Mouse (Mus musculus) c-Kit-negative CD71-positive TER-119-positive erythroid progenitor cells, embryonic 14.5 days (primary cell): ENCODE measurements at regions not wholly inside any gene's neighbourhood (a gene's known extent, or its start where the extent isn't known, plus 50 kb on each side); places are given as distances from the start of the nearest gene placed in this dataset.
"Not testable (repeated sequence)": the region's sequence is repeated elsewhere in the genome, so short reads cannot be mapped to it uniquely, and the experiment has no call there.

Source experiments
- DNase-seq: peaks from one replicate; pipeline ENCODE4 v3.0.0-alpha.2; 2013; ENCODE audit warnings: low read depth, low spot score

GRCm38 (mm10) chr13:31050160-31050788, 76.3 kb downstream of the Gm5447 start:
- no peak for DNase-seq

GRCm38 (mm10) chr13:31051586-31051985, 77.6 kb downstream of the Gm5447 start:
- not testable (repeated sequence) for DNase-seq

GRCm38 (mm10) chr13:31054356-31054755, 80.4 kb downstream of the Gm5447 start:
- no peak for DNase-seq

GRCm38 (mm10) chr13:31055376-31056083, 81.5 kb downstream of the Gm5447 start:
- DNase-seq, result no peak

GRCm38 (mm10) chr13:31056154-31056871, 82.3 kb downstream of the Gm5447 start:
- DNase-seq, result no peak

GRCm38 (mm10) chr13:31060916-31061431, 87.0 kb downstream of the Gm5447 start:
- no peak for DNase-seq

- DNase-seq, result no peak
Observed at GRCm38 (mm10) chr13:31068343-31068742, 94.3 kb downstream of the Gm5447 start.

GRCm38 (mm10) chr13:31076541-31076940, 102.5 kb downstream of the Gm5447 start:
- DNase-seq, result no peak

- DNase-seq, result no peak
Observed at GRCm38 (mm10) chr13:31078751-31079150, 104.7 kb downstream of the Gm5447 start.

GRCm38 (mm10) chr13:31080215-31080614, 106.2 kb downstream of the Gm5447 start:
- no peak for DNase-seq

- DNase-seq, result peak; percentile 31
Observed at GRCm38 (mm10) chr13:31082448-31083140, 108.6 kb downstream of the Gm5447 start.

GRCm38 (mm10) chr13:31101051-31101450, 127.0 kb downstream of the Gm5447 start:
- no peak for DNase-seq

GRCm38 (mm10) chr13:31107434-31107833, 133.4 kb downstream of the Gm5447 start:
- DNase-seq, result no peak

- no peak for DNase-seq
Observed at GRCm38 (mm10) chr13:31109231-31109630, 135.2 kb downstream of the Gm5447 start.

GRCm38 (mm10) chr13:31122689-31123088, 148.7 kb downstream of the Gm5447 start:
- no peak for DNase-seq

- DNase-seq, result no peak
Observed at GRCm38 (mm10) chr13:31124547-31125216, 150.7 kb downstream of the Gm5447 start.

GRCm38 (mm10) chr13:31132501-31132900, 158.5 kb downstream of the Gm5447 start:
- DNase-seq, result no peak

GRCm38 (mm10) chr13:31139686-31140085, 165.7 kb downstream of the Gm5447 start:
- DNase-seq, result no peak

GRCm38 (mm10) chr13:31147323-31147722, 173.3 kb downstream of the Gm5447 start:
- DNase-seq, result no peak

- DNase-seq, result no peak
Observed at GRCm38 (mm10) chr13:31154066-31154465, 180.1 kb downstream of the Gm5447 start.

GRCm38 (mm10) chr13:31163878-31164495, 190.0 kb downstream of the Gm5447 start:
- DNase-seq, result no peak
